Mouse (Mus musculus) right cerebral cortex, postnatal 25 days (tissue): ENCODE measurements around the gene Akap8l.

Experiments used
- DNase-seq: peaks from one replicate; pipeline ENCODE4 v3.0.0; 2022

Akap8l gene

DNA sequence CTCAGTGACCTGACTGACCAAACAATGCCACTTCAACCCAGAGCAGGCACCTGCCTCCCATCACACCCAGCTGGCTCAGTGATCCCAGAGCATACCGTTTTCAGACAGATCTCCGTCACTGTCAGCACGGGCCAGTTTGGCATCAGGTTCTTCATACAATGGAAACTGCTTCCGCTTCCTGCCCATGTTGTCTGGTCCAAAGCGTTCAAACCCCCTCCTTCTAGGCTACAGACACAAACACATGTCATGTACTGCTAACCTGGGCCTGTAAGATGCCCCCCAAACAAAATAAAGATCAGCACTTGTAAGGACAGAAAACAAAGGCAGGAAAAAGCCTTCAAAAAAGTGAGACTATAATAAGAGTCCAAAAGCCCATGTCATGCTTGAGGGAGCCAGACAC is 34.8 kb downstream of the Akap8l start:
- no peak for DNase-seq

DNA sequence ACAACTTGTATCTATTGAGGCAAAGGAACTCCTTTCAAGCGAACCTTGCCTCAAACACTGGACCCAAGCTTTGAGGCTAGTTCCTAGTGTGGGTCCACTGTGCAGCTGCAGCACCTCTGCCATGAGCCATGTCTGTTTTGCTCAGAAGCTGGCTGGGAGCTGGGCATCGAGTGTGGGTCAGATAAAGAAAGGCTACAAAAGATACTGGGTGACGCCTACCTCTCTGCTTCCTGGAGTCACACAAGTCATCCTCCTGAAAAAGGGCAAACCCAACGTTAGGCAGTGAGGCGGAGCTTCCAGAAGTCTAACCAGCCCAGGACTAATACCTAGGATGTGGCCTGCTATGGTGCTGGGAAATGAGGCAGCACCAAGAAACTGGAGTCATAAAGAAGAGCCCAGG is 36.5 kb downstream of the Akap8l start:
- DNase-seq = no peak

- no peak for DNase-seq
Measured at GRCm38 (mm10) chr17:32312801-32313200, 37.6 kb downstream of the Akap8l start.

DNA sequence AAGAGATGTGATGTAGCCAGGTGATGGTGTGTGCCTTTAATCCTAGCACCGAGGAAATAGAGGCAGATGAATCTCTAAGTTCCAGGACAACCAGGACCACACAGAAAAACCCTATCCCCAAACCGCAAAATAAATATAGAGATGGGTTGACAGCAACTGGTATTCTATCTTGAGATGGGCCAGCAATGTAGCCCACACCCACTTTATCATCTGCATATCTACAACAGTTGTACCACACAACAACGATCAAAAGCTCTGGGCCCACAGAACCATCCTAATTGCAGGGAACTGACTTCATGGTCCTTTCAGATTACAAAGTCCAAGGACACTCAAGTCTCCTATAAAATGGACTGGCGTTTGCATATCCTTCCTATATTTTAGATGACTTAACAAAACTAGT is 42.4 kb downstream of the Akap8l start:
- no peak for DNase-seq

- no peak for DNase-seq
Measured at GRCm38 (mm10) chr17:32298125-32298524, 52.3 kb downstream of the Akap8l start.

- DNase-seq = no peak
Measured at GRCm38 (mm10) chr17:32295901-32296300, 54.5 kb downstream of the Akap8l start.

DNA sequence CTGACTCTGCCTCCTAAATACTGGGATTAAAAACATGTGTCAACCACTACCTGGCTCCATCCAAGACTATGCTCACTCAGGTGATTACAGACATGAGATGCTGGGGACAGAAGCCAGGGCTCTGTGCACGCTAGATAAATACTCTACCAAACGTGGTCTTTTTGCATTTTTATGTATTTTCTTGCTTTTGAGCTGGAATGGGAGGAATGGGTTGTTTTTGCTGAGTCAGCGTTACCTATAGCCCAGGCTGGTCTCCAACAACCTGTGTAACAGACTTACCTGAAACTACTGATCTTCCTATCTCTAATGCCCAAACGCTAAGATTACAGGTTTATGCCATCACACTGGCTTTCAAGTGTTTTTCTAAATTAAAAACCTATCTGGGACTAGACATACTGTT is 55.2 kb downstream of the Akap8l start:
- DNase-seq = no peak

DNA sequence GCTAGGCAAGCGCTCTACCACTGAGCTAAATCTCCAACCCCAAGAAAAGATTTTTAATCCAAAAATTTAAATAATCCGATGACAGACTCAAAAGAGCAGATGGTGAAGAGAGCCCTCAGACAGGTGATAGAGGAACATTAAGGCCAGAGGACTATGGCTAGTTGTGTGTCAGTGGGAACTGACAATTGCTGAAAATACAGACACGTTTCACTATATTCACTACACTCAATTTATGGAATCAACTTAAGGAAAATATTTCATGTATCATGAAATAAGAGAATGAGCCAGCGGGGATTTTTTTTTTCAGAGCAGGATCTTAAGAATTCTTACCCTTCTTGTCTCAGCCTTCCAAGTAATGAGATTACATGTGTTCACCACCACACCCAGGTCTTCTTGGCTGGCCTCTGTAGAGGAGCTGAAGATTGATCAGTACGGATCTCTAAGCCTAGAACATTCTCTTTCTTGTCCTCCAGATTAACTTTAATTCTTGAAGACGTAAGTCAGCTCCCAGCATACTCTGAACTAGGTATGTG is 65.2 kb downstream of the Akap8l start:
- no peak for DNase-seq

GRCm38 (mm10) chr17:32284262-32285137 is 65.9 kb downstream of the Akap8l start, which contains the start of gene Brd4:
Gene Brd4, minus strand, starts transcription at chr17:32284722.
- DNase-seq = peak; percentile 95

DNA sequence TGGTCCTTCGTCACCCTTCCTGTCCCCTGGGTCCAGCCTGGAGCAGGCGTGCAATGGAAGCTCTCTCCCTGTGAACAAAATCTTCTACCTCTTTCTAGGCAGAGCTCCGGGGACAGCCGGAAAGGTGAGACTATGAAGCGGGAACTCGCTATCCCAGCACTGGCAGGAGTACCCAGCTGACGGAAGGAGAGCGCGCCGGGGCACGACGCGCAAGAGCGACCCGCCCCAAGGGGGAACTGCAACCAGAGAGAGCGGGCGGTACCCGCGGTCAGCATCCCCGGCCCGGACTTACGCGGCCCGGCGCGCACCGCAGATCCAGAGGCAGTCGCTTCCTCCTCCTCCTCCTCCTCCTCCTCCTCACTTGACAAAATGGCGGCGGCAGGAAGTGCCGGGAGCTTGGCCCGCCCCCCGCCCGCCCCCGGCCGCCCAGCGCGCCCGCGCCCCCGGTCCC is 66.6 kb downstream of the Akap8l start:
- DNase-seq = peak; percentile 62

GRCm38 (mm10) chr17:32283341-32283740 is 67.1 kb downstream of the Akap8l start:
- no peak for DNase-seq

- no peak for DNase-seq
Measured at GRCm38 (mm10) chr17:32281611-32282310, 68.6 kb downstream of the Akap8l start.

DNA sequence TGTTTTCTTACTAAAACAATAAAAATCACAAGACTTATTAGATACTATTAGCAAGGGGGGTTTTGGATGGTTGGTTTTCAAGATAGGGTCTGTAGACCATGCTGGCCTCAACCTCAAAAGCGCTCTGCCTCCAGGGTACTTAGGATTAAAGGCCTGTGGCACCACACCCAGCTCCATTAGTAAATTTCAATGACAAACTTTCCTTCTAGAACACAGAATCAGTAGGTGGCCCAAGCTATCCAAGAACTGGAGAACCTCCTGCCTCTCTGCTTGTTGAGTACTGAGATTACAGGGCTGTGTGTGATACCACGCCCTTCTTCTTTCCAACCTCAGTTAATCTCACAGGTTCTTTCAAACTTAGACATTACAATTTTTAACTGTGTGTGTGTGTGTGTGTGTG is 69.3 kb downstream of the Akap8l start:
- DNase-seq = no peak

- no peak for DNase-seq
Measured at GRCm38 (mm10) chr17:32280575-32280974, 69.8 kb downstream of the Akap8l start.

- no peak for DNase-seq
Measured at GRCm38 (mm10) chr17:32277201-32277600, 73.2 kb downstream of the Akap8l start.

DNA sequence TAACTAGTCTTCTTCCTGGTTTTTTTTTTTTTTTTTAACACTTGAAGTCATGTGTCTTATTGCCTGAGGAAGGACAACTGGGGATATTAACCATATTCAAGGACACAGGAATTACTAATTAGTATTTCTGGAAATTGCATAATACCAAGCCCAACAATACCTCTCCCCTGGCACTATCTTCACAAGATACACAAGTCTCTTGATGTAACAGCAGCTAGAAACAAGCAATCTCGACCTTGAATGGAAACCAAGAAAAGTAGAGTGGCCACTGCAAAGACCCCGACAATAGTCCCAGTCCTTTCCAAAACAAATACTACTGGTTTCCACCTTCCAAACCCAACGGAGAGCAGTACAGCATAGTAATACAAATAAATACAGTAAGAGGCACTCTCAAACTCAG is 74.8 kb downstream of the Akap8l start:
- DNase-seq = no peak
